Mouse (Mus musculus): Measurements from ENCODE around the gene Arhgef38. TPM values are rescaled to one million over a fixed set of nuclear protein-coding genes. Genes with fewer than 3 reads are reported as not detected.
A peak's percentile ranks its signal among the peaks of the same experiment; 100 is the strongest.

Arhgef38 gene
- polyA plus RNA-seq, 1 experiment from 2014 or later = 4.5 TPM

- WGBS = 39% methylated on average over 2 of the region's 2 CpGs
- no peaks in the 10 kb centered on the region for H3K36me3 ChIP-seq (ENCODE audit: insufficient read depth, low read length)
- no peak overlapping the region for H3K4me2 ChIP-seq (ENCODE audit: low read length)
- ATAC-seq (replicated peaks; ENCODE audit: low FRiP score, low read depth) = no peak
- no peak for DNase-seq (ENCODE audit: low spot score)
- no peak for TF ChIP-seq CTCF (IDR thresholded peaks at IDR 0.05; ENCODE audit: low read depth)
- H3K27me3 ChIP-seq (ENCODE audit: insufficient read depth, low read length) = no peaks in the 10 kb centered on the region
- H3K9ac ChIP-seq (ENCODE audit: low read depth, low read length) = no peak overlapping the region
- H3K27ac ChIP-seq = peak overlapping the region; percentile 42; the same call in 1 of the 2 replicates
- H3K9me3 ChIP-seq (replicated peaks; ENCODE audit: low read length) = no peaks in the 10 kb centered on the region
- H3K4me1 ChIP-seq (replicated peaks; ENCODE audit: insufficient read depth, low read length) = peaks cover 4% of the 10 kb centered on the region; the same call in 1 of the 2 replicates
- H3K4me3 ChIP-seq (replicated peaks; ENCODE audit: low read depth, low read length) = no peak overlapping the region
Measured at GRCm38 (mm10) chr3:133230427-133230826, 4.3 kb downstream of the Arhgef38 start.

- Histone ChIP-seq H3K4me1 (replicated peaks; ENCODE audit: insufficient read depth, low read length) (peaks cover 4% of the 10 kb centered on the region; the same call in 1 of the 2 replicates), H3K4me3 (replicated peaks; ENCODE audit: low read depth, low read length) (no peak overlapping the region), H3K27me3 (ENCODE audit: insufficient read depth, low read length) (no peaks in the 10 kb centered on the region), H3K9me3 (replicated peaks; ENCODE audit: low read length) (no peaks in the 10 kb centered on the region), H3K27ac (peak overlapping the region; percentile 76), H3K9ac (ENCODE audit: low read depth, low read length) (no peak overlapping the region), H3K4me2 (ENCODE audit: low read length) (no peak overlapping the region), H3K36me3 (ENCODE audit: insufficient read depth, low read length) (no peaks in the 10 kb centered on the region)
- no peak for TF ChIP-seq CTCF (IDR thresholded peaks at IDR 0.05; ENCODE audit: low read depth)
- DNase-seq (ENCODE audit: low spot score) = peak; percentile 47
- ATAC-seq (replicated peaks; ENCODE audit: low FRiP score, low read depth) = no peak
Measured at GRCm38 (mm10) chr3:133229594-133229993, 5.2 kb downstream of the Arhgef38 start.

- no peak for TF ChIP-seq CTCF (IDR thresholded peaks at IDR 0.05; ENCODE audit: low read depth)
- WGBS = 34% methylated on average over 19 of the region's 19 CpGs
- ATAC-seq (replicated peaks; ENCODE audit: low FRiP score, low read depth) = peak; percentile 81
- peak; percentile 20 for DNase-seq (ENCODE audit: low spot score)
- H3K9ac ChIP-seq (ENCODE audit: low read depth, low read length) = no peak overlapping the region
- H3K36me3 ChIP-seq (ENCODE audit: insufficient read depth, low read length) = no peaks in the 10 kb centered on the region
- H3K27me3 ChIP-seq (ENCODE audit: insufficient read depth, low read length) = no peaks in the 10 kb centered on the region
- peak overlapping the region; percentile 27; the same call in 1 of the 2 replicates for H3K27ac ChIP-seq
- peaks cover 4% of the 10 kb centered on the region; the same call in 1 of the 2 replicates for H3K4me1 ChIP-seq (replicated peaks; ENCODE audit: insufficient read depth, low read length)
- no peak overlapping the region for H3K4me2 ChIP-seq (ENCODE audit: low read length)
- H3K4me3 ChIP-seq (replicated peaks; ENCODE audit: low read depth, low read length) = no peak overlapping the region
- H3K9me3 ChIP-seq (replicated peaks; ENCODE audit: low read length) = no peaks in the 10 kb centered on the region
Measured at GRCm38 (mm10) chr3:133227258-133228012, 7.3 kb downstream of the Arhgef38 start.

GRCm38 (mm10) chr3:133218501-133218900 lies 16.2 kb downstream of the Arhgef38 start:
- H3K27ac ChIP-seq = no peak overlapping the region
- 30% methylated on average over 7 of the region's 7 CpGs for WGBS
- no peaks in the 10 kb centered on the region for H3K4me1 ChIP-seq (replicated peaks; ENCODE audit: insufficient read depth, low read length)
- H3K9me3 ChIP-seq (replicated peaks; ENCODE audit: low read length) = no peaks in the 10 kb centered on the region
- H3K4me3 ChIP-seq (replicated peaks; ENCODE audit: low read depth, low read length) = no peak overlapping the region
- no peaks in the 10 kb centered on the region for H3K27me3 ChIP-seq (ENCODE audit: insufficient read depth, low read length)
- H3K9ac ChIP-seq (ENCODE audit: low read depth, low read length) = no peak overlapping the region
- H3K36me3 ChIP-seq (ENCODE audit: insufficient read depth, low read length) = no peaks in the 10 kb centered on the region
- ATAC-seq (replicated peaks; ENCODE audit: low FRiP score, low read depth) (no peak), DNase-seq (ENCODE audit: low spot score) (no peak)
- H3K4me2 ChIP-seq (ENCODE audit: low read length) = no peak overlapping the region
- no peak for TF ChIP-seq CTCF (IDR thresholded peaks at IDR 0.05; ENCODE audit: low read depth)

GRCm38 (mm10) chr3:133215198-133215819 lies 19.4 kb downstream of the Arhgef38 start:
- TF ChIP-seq CTCF (IDR thresholded peaks at IDR 0.05; ENCODE audit: low read depth) = no peak
- Histone ChIP-seq H3K27me3 (ENCODE audit: insufficient read depth, low read length) (no peaks in the 10 kb centered on the region), H3K4me3 (replicated peaks; ENCODE audit: low read depth, low read length) (no peak overlapping the region), H3K9me3 (replicated peaks; ENCODE audit: low read length) (no peaks in the 10 kb centered on the region), H3K27ac (no peak overlapping the region), H3K9ac (ENCODE audit: low read depth, low read length) (no peak overlapping the region), H3K4me1 (replicated peaks; ENCODE audit: insufficient read depth, low read length) (no peaks in the 10 kb centered on the region), H3K36me3 (ENCODE audit: insufficient read depth, low read length) (no peaks in the 10 kb centered on the region), H3K4me2 (ENCODE audit: low read length) (no peak overlapping the region)
- no peak for ATAC-seq (replicated peaks; ENCODE audit: low FRiP score, low read depth)
- 82% methylated on average over 5 of the region's 5 CpGs for WGBS
- DNase-seq (ENCODE audit: low spot score) = no peak

GRCm38 (mm10) chr3:133213434-133214114 lies 21.2 kb downstream of the Arhgef38 start:
- Histone ChIP-seq H3K36me3 (ENCODE audit: insufficient read depth, low read length) (no peaks in the 10 kb centered on the region), H3K9ac (ENCODE audit: low read depth, low read length) (no peak overlapping the region), H3K4me1 (replicated peaks; ENCODE audit: insufficient read depth, low read length) (no peaks in the 10 kb centered on the region), H3K4me3 (replicated peaks; ENCODE audit: low read depth, low read length) (no peak overlapping the region), H3K27me3 (ENCODE audit: insufficient read depth, low read length) (no peaks in the 10 kb centered on the region), H3K27ac (no peak overlapping the region), H3K9me3 (replicated peaks; ENCODE audit: low read length) (no peaks in the 10 kb centered on the region), H3K4me2 (ENCODE audit: low read length) (no peak overlapping the region)
- TF ChIP-seq CTCF (IDR thresholded peaks at IDR 0.05; ENCODE audit: low read depth) = no peak
- WGBS = 89% methylated on average over 3 of the region's 3 CpGs
- no peak for DNase-seq (ENCODE audit: low spot score)
- no peak for ATAC-seq (replicated peaks; ENCODE audit: low FRiP score, low read depth)

All from kidney, postnatal 0 days (tissue).